Mouse (Mus musculus) embryonic facial prominence, embryonic 13.5 days (tissue): ENCODE measurements around the gene Dnajb4. TPM values are rescaled to one million over a fixed set of nuclear protein-coding genes. Genes with fewer than 3 reads are reported as not detected.
"Not testable (repeated sequence)": the region's sequence is repeated elsewhere in the genome, so short reads cannot be mapped to it uniquely, and the experiment has no call there.

Experiments used
- ATAC-seq: fragments of 200-750 bp; cut with Nextera tagmentation; 2 replicates; pipeline ENCODE4 v1.8.0; 2017; ENCODE audit warnings: low read depth; ENCODE audit not compliant: insufficient number of reproducible peaks, insufficient read depth, low FRiP score, low TSS enrichment
- H3K27ac ChIP-seq: fragments of 300-500 bp; sonication (generic); 2 replicates; pipeline ENCODE4 v1.5.1; 2015; ENCODE audit warnings: moderate library complexity, mild to moderate bottlenecking, inconsistent platforms
- H3K27me3 ChIP-seq: fragments of 300-500 bp; sonication (generic); 2 replicates; pipeline ENCODE4 v1.6.1; 2015; ENCODE audit warnings: mild to moderate bottlenecking, inconsistent platforms
- H3K36me3 ChIP-seq: fragments of 300-500 bp; sonication (generic); 2 replicates; pipeline ENCODE4 v1.6.1; 2015; ENCODE audit warnings: mild to moderate bottlenecking, inconsistent platforms
- H3K4me1 ChIP-seq: fragments of 300-500 bp; sonication (generic); 2 replicates; pipeline ENCODE4 v1.6.1; 2015; ENCODE audit warnings: inconsistent platforms
- H3K4me2 ChIP-seq: fragments of 300-500 bp; sonication (generic); 2 replicates; pipeline ENCODE4 v1.6.1; 2015; ENCODE audit warnings: moderate library complexity, mild to moderate bottlenecking, inconsistent platforms
- H3K4me3 ChIP-seq: fragments of 300-500 bp; sonication (generic); 2 replicates; pipeline ENCODE4 v1.5.1; 2015; ENCODE audit warnings: mild to moderate bottlenecking, inconsistent platforms
- H3K9ac ChIP-seq: fragments of 300-500 bp; sonication (generic); 2 replicates; pipeline ENCODE4 v1.6.1; 2015; ENCODE audit warnings: mild to moderate bottlenecking, inconsistent platforms
- H3K9me3 ChIP-seq: fragments of 300-500 bp; sonication (generic); 2 replicates; pipeline ENCODE4 v1.6.1; 2016; ENCODE audit warnings: inconsistent platforms
- WGBS: fragments of 180-500 bp; shearing (Covaris S2); methylation state at CpG from one replicate; pipeline ENCODE4 v1.1.7; 2015; ENCODE audit warnings: mixed read lengths; 5-methylcytosine and 5-hydroxymethylcytosine counted together
- polyA plus RNA-seq: library from polyadenylated mRNA; unstranded; fragments of >200 nt; fragmentation: Nextera tagmentation; extraction: Ambion mirVana; gene quantifications from 2 replicates; pipeline ENCODE4 v1.2.1, GENCODE M21; 2015

The Dnajb4 gene
- polyA plus RNA-seq, 1 experiment from 2014 or later = 27.9 TPM

DNA sequence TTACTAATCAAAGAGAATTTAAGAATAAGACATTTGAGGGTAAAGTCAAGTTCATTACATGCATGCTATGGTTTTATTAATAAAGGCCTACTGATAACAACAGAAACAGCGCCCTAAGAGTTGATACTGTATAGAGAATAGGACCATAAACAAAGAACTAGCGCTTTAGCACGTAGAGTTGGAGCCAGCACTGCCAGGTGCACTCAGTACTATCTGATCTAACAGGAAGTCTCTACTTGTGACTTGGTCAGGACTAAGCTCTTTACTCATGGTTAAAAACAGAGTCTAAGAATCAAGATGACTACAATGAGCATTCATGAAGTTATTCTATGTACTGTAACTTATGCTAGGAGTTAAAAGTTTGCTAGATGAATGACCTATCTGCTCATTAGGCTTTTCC, 5.5 kb downstream of the Dnajb4 start:
- 80% methylated on average over 3 of the region's 3 CpGs for WGBS

DNA sequence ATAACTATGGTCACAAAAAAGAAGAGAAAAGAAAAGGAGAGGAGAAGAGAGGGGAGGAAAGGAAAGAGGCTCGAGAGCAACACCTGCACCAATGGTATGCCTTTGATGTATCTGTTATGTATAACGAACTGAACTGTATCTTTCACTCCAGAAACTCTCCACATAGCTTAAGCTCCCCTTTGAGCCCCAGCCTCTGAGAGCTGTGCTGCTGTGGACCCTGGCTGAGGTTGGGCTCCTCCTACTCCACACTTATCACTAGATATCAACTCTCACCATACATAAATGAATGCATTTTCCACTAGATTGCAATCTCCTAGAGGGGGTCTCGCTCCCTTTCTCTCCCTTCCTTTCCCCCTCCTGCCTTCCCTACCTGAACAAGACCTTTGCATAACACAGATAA, 6.1 kb downstream of the Dnajb4 start:
- Histone ChIP-seq H3K36me3 (no peaks in the 10 kb centered on the region), H3K9me3 (no peaks in the 10 kb centered on the region), H3K9ac (no peak overlapping the region), H3K27me3 (no peaks in the 10 kb centered on the region), H3K4me1 (peaks cover 4% of the 10 kb centered on the region; the same call in 1 of the 2 replicates), H3K4me3 (no peak overlapping the region), H3K27ac (no peak overlapping the region), H3K4me2 (no peak overlapping the region)
- 52% methylated on average over 3 of the region's 3 CpGs for WGBS
- no peak for ATAC-seq

More for the DNA sequence above, 5.5 kb downstream of the Dnajb4 start:
- H3K9me3 ChIP-seq = no peaks in the 10 kb centered on the region
- H3K27ac ChIP-seq = no peak overlapping the region
- H3K9ac ChIP-seq = no peak overlapping the region
- H3K4me2 ChIP-seq = no peak overlapping the region
- H3K27me3 ChIP-seq = no peaks in the 10 kb centered on the region
- H3K36me3 ChIP-seq = no peaks in the 10 kb centered on the region
- no peak for ATAC-seq
- H3K4me1 ChIP-seq = peaks cover 7% of the 10 kb centered on the region; the same call in 1 of the 2 replicates
- no peak overlapping the region for H3K4me3 ChIP-seq

- Histone ChIP-seq H3K9me3 (no peaks in the 10 kb centered on the region), H3K4me3 (no peak overlapping the region), H3K36me3 (no peaks in the 10 kb centered on the region), H3K4me2 (no peak overlapping the region), H3K9ac (no peak overlapping the region), H3K27me3 (no peaks in the 10 kb centered on the region), H3K4me1 (peaks cover under 1% of the 10 kb centered on the region; the same call in 1 of the 2 replicates), H3K27ac (no peak overlapping the region)
- ATAC-seq = no peak
- 85% methylated on average over 6 of the region's 6 CpGs for WGBS
Measured at GRCm38 (mm10) chr3:152203411-152203810, 6.7 kb downstream of the Dnajb4 start.

- Histone ChIP-seq H3K27me3 (no peaks in the 10 kb centered on the region), H3K4me3 (no peak overlapping the region), H3K4me2 (no peak overlapping the region), H3K9ac (no peak overlapping the region), H3K4me1 (no peaks in the 10 kb centered on the region), H3K27ac (no peak overlapping the region), H3K36me3 (no peaks in the 10 kb centered on the region), H3K9me3 (no peaks in the 10 kb centered on the region)
- no peak for ATAC-seq
Measured at GRCm38 (mm10) chr3:152202942-152203341, 7.2 kb downstream of the Dnajb4 start.

- Histone ChIP-seq H3K9me3 (no peaks in the 10 kb centered on the region), H3K36me3 (no peaks in the 10 kb centered on the region), H3K4me3 (no peak overlapping the region), H3K27me3 (no peaks in the 10 kb centered on the region), H3K9ac (no peak overlapping the region), H3K4me1 (no peaks in the 10 kb centered on the region), H3K4me2 (no peak overlapping the region), H3K27ac (no peak overlapping the region)
- ATAC-seq = no peak
- WGBS = 72% methylated on average over 2 of the region's 2 CpGs
Measured at GRCm38 (mm10) chr3:152201651-152202050, 8.5 kb downstream of the Dnajb4 start.

DNA sequence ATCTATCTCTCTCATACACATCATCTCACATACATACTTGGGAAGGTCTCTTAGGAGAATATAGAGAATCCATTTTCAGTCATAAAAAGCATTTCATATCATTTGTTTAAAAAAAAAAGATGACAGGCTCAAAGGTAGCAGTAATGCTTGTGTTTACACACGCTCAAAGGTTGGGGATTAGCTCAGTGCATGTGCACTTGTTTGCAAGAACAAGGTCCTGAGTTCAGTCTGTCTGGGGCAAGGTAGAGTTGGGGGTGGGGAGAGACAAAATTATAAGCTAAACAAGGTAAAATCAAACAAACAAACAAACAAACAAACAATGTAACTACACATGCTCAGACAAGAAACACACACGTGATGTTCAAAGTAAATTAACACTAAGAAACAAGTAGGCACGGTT, 8.9 kb downstream of the Dnajb4 start:
- Histone ChIP-seq H3K9me3 (no peaks in the 10 kb centered on the region), H3K27me3 (no peaks in the 10 kb centered on the region), H3K36me3 (no peaks in the 10 kb centered on the region), H3K4me1 (no peaks in the 10 kb centered on the region), H3K9ac (no peak overlapping the region), H3K4me2 (no peak overlapping the region), H3K27ac (no peak overlapping the region), H3K4me3 (no peak overlapping the region)
- WGBS = 86% methylated on average over 3 of the region's 3 CpGs
- ATAC-seq = no peak

DNA sequence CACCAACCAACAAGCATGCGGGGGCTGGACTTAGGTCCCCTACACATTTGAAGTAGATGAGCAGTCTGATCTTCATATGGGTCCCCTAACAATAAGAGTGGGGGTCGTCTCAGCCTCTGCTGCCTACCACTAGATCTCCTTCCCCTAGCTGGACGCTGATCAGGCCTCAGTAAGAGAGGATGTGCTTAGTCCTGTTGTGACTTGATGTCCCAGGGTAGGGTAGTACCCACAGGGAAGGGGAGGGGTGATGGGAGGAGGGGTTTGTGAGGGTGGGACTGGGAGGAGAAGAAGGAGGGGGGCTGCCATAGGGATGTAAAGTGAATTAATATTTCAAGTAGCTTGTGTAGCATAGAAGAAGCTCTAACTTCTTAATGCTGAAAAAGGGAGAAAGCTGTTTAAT, 11.0 kb downstream of the Dnajb4 start:
- no peak overlapping the region for H3K4me2 ChIP-seq
- H3K4me1 ChIP-seq = no peaks in the 10 kb centered on the region
- H3K9ac ChIP-seq = no peak overlapping the region
- WGBS = 50% methylated on average over 3 of the region's 3 CpGs
- no peak overlapping the region for H3K4me3 ChIP-seq
- no peaks in the 10 kb centered on the region for H3K9me3 ChIP-seq
- H3K36me3 ChIP-seq = no peaks in the 10 kb centered on the region
- H3K27ac ChIP-seq = no peak overlapping the region
- no peaks in the 10 kb centered on the region for H3K27me3 ChIP-seq
- ATAC-seq = no peak

DNA sequence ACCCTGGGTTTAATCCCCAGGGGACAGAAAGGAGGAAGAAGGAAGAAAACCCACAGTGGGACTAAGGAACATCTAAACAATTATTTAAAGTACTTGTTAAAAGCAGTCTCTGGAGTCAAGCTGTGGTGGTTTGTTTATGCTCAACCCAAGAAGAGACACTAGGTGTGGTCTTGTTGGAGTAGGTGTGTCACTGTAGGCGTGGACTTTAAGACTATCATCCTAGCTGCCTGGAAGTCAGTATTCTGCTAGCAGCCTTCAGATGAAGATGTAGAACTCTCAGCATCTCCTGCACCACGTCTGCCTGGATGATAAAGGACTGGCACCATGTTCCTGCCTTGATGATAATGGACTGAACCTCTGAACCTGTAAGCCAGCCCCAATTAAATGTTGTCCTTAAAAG, 12.9 kb downstream of the Dnajb4 start:
- not testable (repeated sequence) for ATAC-seq, H3K9ac ChIP-seq, H3K36me3 ChIP-seq, H3K27ac ChIP-seq, H3K27me3 ChIP-seq, H3K4me3 ChIP-seq, H3K4me2 ChIP-seq, H3K4me1 ChIP-seq, H3K9me3 ChIP-seq
- 42% methylated on average over 2 of the region's 2 CpGs for WGBS

DNA sequence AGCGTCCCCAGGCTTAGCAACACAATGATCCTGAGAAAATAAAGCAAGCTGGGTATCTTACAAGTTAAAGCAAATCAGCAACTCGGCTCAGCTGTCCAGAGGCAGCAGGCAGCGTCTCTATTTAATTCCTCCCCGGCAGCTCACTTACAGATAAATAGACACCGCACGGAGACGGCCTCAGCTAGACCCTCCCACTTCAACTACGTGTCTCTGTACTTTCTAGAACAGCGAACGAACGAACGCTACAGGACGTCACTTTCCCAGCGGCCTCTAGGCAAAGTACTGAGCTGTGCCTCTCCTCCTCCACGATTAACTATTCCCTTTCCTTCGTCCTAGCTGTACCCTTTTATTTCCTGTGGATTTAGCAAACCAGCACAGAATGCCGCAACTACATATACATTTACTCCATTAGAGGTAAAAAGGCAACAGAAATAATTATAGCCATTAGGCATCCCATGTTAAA, 16.4 kb downstream of the Dnajb4 start:
- peak overlapping the region; percentile 57 for H3K4me3 ChIP-seq
- ATAC-seq = peak; percentile 97
- WGBS = under 1% methylated on average over 17 of the region's 17 CpGs
- no peaks in the 10 kb centered on the region for H3K36me3 ChIP-seq
- peaks cover 7% of the 10 kb centered on the region for H3K4me1 ChIP-seq
- no peaks in the 10 kb centered on the region for H3K27me3 ChIP-seq
- peak overlapping the region; percentile 62 for H3K4me2 ChIP-seq
- H3K9me3 ChIP-seq = no peaks in the 10 kb centered on the region
- H3K27ac ChIP-seq = peak overlapping the region; percentile 89
- H3K9ac ChIP-seq = peak overlapping the region; percentile 76

- ATAC-seq = no peak
- H3K4me1 ChIP-seq = peaks cover 7% of the 10 kb centered on the region
Measured at GRCm38 (mm10) chr3:152193177-152193576, 16.9 kb downstream of the Dnajb4 start.

GRCm38 (mm10) chr3:152192238-152192931, 17.7 kb downstream of the Dnajb4 start:
- peak overlapping the region; percentile 47 for H3K4me3 ChIP-seq
- no peak for ATAC-seq
- H3K4me2 ChIP-seq = peak overlapping the region; percentile 60
- H3K9me3 ChIP-seq = no peaks in the 10 kb centered on the region
- H3K36me3 ChIP-seq = no peaks in the 10 kb centered on the region
- H3K4me1 ChIP-seq = peaks cover 7% of the 10 kb centered on the region
- H3K27ac ChIP-seq = peak overlapping the region; percentile 75
- peak overlapping the region; percentile 68 for H3K9ac ChIP-seq
- WGBS = 17% methylated on average over 11 of the region's 11 CpGs
- H3K27me3 ChIP-seq = no peaks in the 10 kb centered on the region

More at GRCm38 (mm10) chr3:152193177-152193576, 16.9 kb downstream of the Dnajb4 start:
- H3K9me3 ChIP-seq = no peaks in the 10 kb centered on the region
- peak overlapping the region; percentile 57 for H3K4me3 ChIP-seq
- H3K27ac ChIP-seq = peak overlapping the region; percentile 89
- H3K27me3 ChIP-seq = no peaks in the 10 kb centered on the region
- H3K9ac ChIP-seq = peak overlapping the region; percentile 76
- peak overlapping the region; percentile 62 for H3K4me2 ChIP-seq
- 3% methylated on average over 7 of the region's 7 CpGs for WGBS
- no peaks in the 10 kb centered on the region for H3K36me3 ChIP-seq

- Histone ChIP-seq H3K9me3 (no peaks in the 10 kb centered on the region), H3K27ac (peak overlapping the region; percentile 75), H3K27me3 (no peaks in the 10 kb centered on the region), H3K4me1 (peaks cover 7% of the 10 kb centered on the region), H3K36me3 (no peaks in the 10 kb centered on the region), H3K4me2 (peak overlapping the region; percentile 60), H3K9ac (peak overlapping the region; percentile 68), H3K4me3 (peak overlapping the region; percentile 47)
- no peak for ATAC-seq
- WGBS = 14% methylated on average over 6 of the region's 6 CpGs
Measured at GRCm38 (mm10) chr3:152191791-152192237, 18.3 kb downstream of the Dnajb4 start.
